Mouse (Mus musculus) MEL-GATA-1-ER (cell line): ENCODE measurements around the gene Gm10024.
"Not testable (repeated sequence)": the region's sequence is repeated elsewhere in the genome, so short reads cannot be mapped to it uniquely, and the experiment has no call there.

Experiments
- DNase-seq: peaks from one replicate; pipeline ENCODE4 v3.0.0-alpha.2; 2012; ENCODE audit warnings: low read depth; ENCODE audit errors: extremely low read depth

Gm10024 gene

DNA sequence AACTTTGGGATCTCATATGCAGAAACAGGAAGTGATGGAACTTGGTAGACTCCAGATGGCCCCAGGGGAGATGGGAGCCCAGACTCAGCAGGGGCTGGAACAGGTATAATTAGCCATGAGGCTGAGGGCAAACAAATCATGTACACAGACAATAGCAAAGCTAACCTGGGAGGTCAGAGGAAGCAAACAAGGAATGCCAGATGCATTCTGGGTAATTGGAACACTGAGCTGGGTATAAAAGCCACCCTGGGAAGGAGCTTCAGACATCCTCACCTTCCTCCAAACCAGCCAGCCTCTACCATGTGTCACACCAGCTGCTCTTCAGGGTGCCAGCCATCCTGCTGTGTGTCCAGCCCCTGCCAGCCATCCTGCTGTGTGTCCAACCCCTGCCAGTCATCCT, at the start of gene Gm10024:
TSS of gene Gm10024 (plus strand) at position 301 of the 400 bp plus-strand sequence.
- not testable (repeated sequence) for DNase-seq

DNA sequence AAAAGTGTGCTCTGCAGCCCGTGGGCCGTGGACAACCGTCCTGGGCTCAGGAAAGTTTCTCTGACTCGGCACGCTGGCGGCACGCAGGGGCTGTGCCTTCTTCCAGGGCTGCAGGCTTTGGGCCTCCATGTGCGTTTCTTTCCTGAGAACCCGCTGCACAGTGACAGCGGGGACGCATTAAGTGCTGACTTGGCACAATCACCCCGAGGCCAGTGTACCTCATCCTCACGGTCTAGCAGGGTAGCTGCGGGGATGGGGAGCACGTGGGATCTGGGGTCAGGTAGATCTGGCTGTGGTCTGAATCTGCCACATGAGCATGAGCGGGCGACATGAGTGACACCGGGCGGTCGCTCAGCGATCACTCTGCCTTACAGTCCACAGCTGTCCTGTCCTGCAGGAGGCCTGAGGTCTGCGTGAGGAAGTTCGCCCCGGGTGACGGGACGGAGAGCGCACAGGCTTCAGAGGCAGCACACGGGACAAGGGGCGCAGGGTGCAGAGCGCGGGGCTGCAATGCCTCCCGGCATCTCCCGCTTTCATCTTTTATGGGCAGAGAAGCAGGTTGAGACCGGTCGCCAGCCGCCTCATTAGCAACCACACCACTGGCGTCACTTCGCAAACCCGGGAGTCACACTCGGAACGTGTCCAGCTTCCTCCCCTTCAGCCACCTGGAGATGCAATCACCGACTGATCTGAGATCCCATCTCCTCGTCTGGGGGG, 47.1 kb upstream of the Gm10024 start:
- no peak for DNase-seq

DNA sequence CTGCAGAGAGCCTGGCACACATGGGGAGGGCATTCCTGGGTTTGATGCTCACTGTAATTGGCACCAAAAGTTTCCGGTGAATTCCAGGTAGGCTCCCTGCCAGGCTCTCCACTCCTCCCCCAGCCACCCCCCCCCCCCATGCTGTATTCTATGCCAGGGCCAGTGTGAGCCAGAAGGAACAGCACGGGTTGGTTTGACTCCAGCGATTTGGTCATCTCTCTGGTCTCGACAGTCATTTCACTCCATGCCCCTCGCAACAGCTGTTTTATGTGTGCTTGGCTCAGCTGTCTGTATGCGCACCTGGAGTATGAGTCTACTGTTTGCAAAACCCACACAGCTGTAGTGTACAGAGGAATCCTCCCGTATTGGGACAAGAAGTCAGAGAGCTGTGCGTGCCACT, 44.9 kb upstream of the Gm10024 start:
- no peak for DNase-seq

DNA sequence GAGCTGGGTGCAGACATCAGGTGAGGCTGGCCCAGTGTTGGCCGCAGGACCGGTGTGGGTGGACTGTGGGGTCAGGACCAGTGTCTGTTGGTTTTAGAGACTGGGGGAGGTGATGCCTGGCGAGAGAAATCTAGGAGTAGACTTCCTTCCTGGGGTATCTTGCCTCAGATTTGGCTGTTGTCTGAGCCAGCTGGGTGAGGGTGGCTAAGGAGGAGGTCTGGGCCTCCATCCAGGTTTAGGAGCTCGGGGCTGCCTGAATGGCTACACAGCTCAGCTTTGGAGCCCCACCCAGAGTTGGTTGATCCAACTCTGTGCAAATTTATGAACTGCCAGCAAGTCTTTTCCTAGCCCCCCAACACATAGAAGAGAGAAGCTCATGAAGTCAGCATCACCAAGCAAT, 43.9 kb upstream of the Gm10024 start:
- no peak for DNase-seq

DNA sequence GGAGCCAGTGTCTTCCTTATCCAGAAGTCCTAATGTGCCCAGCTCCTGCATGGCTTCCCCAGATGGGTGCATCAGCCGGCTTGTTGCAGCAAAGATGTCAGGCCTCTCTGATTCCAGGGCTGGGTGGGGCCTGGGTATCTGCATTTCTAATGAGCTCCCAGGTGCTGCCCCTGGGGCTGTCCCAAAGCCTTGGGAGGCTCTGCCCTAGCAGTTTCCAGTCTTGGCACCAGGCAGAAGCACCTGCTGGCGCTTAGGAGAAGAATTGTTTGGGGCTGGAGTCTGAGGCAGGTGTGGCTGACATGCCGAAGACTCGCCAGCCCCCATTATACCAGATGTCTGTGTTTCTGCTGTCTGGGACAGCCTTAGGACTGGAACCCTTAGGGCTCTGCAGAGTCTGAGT, 40.5 kb upstream of the Gm10024 start:
- DNase-seq: no peak

DNA sequence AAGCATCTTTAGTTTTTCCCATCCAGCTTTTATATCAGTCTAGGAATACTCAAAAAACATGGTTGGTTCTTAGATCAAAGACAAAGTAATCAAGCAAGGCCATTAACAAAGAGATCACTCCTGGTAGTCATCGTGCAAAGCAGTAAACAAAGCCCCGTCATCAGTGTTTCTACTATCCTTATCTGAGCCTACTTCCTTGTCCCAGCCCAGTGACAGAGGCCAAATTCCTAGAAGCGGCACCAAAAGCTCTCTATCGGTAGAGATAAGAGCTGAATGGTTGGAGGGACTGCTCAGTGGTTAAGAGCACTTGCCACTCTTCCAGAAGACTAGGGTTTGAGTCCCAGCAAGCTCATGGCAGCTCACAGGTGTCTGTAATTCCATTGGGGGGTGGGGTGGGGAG, 39.7 kb upstream of the Gm10024 start:
- DNase-seq: peak; percentile 86

DNA sequence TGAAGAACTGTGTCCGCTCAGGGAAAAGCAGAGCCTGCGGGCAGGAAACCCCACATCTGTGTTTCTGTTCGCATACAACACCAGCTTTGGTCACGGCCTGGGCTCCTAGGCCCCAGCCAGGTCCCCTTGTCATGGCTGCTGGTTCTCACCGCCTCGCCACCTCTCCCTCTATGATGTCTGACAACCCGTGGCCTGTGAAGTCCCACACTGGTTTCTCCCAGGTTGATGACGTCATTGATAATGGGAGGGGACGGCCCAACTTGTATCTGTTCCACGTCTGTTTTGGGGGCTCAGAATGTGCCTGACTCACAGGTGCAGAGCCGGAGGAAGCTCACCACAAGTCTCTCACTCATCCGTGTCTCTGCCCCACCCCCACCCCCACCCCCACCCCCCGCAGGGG, 37.5 kb upstream of the Gm10024 start:
- DNase-seq: no peak

DNA sequence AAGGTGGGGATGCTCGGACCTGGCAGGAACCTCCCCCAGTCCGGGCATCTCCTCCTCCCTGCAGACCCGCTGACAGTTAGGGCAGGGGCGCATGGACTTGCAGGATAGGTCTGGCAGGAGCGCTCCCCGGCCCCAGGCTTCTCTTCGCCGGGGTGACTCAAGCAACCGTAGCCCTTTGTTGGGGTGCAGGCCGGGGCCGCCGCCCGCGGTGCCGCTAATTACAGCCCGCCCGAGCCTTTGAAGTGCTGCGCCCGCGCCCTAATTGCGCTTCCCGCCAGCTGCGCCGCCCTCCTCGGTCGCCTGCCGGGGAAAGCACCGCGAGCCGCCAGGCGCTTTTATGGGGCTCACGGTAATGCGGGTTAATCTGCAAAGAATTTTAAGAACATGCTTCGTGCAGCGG, 33.7 kb upstream of the Gm10024 start:
- no peak for DNase-seq

DNA sequence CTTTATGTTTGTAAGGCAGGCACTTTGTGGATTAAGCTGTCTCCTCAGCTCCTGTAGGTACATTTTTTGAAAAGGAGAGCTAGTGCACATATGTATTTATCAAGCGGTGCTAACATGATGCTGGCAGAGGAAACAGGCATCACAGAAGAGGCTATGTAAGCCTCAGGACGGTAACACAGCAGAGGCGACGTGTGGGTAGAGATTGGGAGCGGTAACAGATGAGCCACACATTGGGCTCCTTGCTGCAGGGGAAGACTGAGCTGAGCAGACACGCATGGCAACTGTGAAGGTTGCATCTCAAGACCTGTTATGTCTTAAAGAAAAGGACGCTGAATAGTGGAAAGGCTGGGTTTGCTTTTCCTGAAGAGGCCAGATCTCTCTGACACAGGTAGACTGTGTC, 28.3 kb upstream of the Gm10024 start:
- DNase-seq: no peak

DNA sequence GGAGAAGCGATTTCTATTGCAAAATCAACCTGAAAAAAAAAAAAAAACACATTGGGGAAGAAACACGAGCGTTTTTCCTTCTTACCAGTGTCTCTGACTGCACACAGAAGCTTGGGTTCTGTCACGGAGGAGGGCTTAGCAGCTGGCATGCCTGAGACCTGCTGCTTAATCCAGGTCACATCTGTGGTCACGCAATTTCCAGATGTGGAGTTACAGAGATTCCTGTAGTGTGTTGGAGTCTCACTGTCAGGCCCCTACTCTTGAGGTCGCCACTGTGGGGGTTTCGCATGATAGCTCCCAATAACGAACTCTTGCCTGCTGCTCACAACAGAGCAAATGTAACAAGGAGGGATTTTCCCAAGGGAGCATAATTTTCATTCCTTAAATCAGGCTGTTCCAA, 27.1 kb upstream of the Gm10024 start:
- no peak for DNase-seq

DNA sequence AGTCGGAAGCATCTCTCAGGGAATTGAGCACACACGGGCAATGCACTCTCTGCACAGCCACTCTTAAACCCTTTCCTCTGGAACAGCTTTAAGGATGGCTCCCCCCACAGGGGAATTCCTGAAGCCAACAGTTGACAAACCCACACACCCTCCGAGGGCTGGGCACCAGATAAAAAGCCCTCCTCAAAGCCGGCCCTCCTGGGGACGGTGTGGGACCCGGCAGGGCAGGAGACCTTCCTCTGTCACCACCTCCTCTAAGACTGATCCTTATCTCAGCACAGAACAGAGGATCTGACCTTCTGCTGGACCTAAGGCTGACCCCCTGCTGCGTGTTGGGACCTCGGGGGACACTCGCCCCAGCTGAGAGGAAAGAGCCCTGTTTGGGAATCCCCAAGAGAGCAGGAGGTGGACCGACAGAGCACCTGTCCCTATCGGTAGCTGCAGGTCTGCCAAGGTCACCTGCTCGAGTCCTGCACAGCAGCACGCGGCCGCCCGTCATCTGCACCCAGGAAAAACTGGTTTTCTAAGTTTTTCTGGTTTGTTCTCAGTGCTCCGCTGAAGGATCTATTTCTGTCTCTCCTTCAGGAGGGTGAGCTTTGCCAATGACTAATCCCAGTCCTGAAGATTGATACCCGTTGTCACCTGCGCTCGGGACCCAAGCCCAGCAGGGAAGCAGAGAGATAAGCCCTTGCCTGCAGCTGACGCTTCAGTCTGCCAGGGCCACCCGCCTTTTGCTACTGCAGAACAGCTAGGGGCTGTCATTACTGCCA, 25.2 kb upstream of the Gm10024 start, which contains the start of gene Tspear:
TSS of gene Tspear (plus strand) at position 675 of the 770 bp plus-strand sequence.
- DNase-seq: no peak

DNA sequence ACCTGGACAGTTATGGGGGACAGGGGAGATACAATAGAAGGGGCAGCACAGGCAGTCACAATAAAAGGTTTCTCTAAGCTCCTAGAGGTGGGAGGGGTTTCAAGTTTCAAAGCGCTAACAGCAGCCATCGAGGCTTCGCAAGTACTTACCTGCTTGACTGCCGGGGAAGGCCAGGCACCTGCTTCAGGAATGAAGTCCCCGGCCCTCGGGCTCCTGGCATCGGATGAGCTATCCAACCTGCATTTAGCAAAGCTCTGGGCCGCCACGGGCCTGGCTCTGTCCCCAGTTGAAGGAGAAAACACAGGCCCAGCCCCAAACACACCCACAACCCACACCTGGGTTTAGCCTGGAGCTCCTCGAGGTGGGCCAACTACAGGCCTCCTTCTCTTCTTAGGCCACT, 24.2 kb upstream of the Gm10024 start:
- no peak for DNase-seq

DNA sequence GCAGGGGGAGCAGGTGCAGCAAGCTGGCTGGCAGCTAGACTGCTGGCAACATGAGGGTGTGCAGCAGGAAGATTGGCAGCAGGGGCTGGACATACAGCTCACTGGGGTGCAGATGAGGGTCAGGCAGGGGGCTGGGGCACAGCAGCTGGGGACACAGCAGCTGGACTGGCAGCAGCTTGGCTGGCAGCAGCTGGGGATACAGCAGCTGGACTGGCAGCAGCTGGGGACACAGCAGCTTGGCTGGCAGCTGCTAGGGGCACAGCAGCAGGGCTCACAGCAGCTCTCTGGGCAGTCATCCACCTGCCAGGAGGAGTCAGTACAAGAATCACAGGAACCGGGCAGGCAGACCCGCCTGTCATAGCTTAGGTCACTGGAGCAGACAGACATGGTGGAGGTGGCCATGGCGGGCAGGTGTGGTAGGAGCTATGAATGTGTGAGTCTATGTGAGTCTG, 20.9 kb upstream of the Gm10024 start, which contains the start of gene Gm19402:
TSS of gene Gm19402 (minus strand) at position 402 of the 452 bp plus-strand sequence.
- not testable (repeated sequence) for DNase-seq

DNA sequence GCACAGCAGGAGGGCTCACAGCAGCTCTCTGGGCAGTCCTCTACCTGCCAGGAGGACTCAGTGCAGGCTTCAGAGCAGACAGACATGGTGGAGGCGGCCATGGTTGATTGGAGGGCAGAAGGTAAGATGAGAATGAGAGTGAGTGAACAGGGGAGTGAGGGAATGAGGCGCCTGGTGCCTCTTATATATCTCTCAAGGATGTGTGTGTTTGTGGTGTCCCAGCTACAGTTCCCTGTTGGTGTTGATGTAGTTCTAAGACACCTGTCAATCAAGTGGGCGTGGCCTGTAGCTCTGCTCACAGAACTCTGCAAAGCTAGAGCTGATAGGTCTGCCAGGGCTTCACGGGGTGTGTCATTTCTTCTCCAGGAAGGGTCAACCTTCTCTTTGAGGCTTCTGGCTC, 14.1 kb upstream of the Gm10024 start, which contains the start of gene Gm9508:
TSS of gene Gm9508 (minus strand) at position 101 of the 400 bp plus-strand sequence.
- no peak for DNase-seq

DNA sequence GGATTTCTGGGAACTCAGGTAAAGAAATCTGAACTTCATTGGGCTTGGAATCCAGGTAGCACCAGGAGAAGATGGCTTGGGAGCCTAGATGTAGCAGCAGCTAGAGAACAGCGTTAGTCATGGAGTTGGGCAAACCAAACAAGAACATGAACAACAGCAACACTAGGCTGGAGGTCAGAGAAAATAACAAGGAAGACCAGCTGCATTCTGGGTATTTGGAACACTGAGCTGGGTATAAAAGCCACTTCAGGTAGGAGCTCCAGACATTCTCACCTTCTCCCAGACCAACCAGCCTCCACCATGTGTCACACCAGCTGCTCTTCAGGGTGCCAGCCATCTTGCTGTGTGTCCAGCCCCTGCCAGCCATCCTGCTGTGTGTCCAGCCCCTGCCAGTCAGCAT, 4.9 kb upstream of the Gm10024 start, which contains the start of gene Gm10272:
TSS of gene Gm10272 (plus strand) at position 301 of the 400 bp plus-strand sequence.
- no peak for DNase-seq

DNA sequence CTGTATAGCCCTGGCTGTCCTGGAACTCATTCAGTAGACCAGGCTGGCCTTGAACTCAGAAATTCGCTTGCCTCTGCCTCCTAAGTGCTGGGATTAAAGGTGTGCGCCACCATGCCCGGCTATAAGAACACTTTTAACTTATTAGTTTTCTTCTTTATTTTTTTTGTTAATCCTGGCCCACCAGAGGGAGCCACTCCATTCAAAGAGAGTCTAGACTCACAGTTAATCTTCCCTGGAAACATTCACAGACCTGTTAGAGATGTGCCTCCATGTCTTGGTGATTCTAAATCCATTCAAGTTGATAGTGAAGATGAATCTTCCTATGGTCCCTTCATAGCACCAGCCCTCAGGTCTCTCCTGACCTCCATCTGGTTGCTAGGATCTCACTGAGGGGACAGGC, 1.4 kb upstream of the Gm10024 start:
- DNase-seq: no peak

DNA sequence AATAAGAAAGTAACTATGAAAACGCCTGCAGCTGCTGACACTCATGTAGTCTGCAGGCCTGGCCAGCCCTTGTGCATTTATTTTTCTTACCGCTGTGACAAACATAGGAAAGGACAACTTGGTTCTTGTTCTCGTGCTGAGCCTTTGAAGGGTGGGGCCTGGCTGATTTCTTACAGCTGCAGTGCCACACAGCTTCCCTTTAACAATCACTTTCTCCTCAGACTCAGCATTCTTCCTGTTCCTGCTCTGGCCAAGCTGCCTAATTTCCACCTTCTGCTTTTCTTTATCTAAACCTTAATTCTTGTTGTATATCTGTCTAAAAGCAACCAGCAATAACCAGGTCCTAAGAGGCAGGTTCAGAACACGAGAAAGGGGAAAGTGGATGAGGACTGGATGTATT, 2.5 kb downstream of the Gm10024 start:
- peak; percentile 77 for DNase-seq

DNA sequence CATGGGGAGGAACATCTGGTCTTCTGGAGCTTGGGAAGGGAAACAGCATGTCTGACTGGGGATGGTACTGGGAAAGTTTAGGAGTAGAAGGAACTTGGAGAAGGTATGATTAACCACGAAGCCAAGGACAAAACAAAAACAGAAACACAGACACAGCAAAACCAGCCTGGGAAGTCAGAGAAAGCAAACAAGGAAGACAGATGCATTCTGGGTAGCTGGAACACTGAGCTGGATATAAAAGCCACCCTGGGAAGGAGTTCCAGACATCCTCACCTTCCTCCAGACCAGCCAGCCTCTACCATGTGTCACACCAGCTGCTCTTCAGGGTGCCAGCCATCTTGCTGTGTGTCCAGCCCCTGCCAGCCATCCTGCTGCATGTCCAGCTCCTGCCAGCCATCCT, 4.2 kb downstream of the Gm10024 start, which contains the start of gene Gm10142:
TSS of gene Gm10142 (plus strand) at position 301 of the 400 bp plus-strand sequence.
- no peak for DNase-seq

DNA sequence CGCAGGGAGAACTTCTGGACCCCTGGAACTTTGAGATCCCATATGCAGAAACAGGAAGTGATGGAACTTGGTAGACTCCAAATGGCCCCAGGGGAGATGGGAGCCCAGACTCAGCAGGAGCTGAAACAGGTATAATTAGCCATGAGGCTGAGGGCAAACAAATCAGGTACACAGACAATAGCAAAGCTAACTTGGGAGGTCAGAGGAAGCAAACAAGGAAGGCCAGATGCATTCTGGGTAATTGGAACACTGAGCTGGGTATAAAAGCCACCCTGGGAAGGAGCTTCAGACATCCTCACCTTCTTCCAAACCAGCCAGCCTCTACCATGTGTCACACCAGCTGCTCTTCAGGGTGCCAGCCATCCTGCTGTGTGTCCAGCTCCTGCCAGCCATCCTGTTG, 9.0 kb downstream of the Gm10024 start, which contains the start of gene Krtap12-1:
TSS of gene Krtap12-1 (plus strand) at position 301 of the 400 bp plus-strand sequence.
- not testable (repeated sequence) for DNase-seq

DNA sequence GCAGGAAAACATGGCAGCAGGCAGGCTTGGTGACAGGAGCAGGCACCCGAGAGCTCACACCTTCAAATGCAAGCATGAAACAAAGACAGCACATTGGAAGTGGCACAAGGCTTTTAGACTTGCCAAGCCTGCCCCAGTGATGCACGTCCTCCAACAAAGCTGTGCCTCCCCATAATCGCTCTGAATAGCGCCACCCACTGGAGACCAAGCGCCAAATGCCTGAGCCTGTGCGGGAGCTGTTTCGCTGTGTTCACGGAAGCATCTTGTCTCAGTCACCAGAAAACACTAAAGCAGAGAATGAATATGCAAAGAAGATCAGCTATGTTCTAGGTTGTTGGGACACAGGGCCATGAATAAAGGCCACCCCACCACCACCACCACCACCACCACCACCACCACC, 13.6 kb downstream of the Gm10024 start:
- no peak for DNase-seq

DNA sequence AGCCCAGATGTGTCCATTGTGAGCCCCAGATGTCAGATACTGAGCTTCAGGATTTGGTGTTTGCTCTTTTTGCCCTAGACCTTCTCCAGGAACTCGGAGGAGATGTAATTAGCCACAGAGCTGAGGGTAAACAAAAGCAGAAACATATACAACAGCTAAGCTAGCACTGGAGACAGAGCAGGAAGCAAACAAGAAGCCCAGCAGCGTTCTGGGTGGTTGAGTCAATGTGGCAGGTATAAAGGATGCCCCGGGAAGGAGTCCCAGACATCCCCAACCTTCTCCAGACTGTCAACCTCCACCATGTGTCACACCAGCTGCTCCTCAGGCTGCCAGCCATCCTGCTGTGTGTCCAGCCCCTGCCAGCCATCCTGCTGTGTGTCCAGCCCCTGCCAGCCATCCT, 14.9 kb downstream of the Gm10024 start, which contains the start of gene Gm10100:
TSS of gene Gm10100 (plus strand) at position 301 of the 400 bp plus-strand sequence.
- DNase-seq: no peak

DNA sequence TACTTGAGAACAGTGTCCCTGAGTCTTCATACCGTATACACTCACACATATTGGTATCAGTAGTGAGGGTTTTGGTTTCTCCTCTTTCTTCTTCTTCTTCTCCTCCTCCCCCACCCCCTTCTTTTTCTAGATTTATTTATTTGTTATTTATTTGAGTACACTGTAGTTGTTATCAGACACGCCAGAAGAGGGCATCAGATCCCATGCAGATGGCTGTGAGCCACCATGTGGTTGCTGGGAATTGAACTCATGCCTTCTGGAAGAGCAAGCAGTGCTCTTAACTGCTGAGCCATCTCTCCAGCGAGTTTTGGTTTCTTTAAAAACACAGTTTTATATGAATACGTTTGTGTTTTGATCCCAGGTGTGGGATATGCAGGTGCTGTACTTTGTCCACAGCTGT, 17.0 kb downstream of the Gm10024 start:
- no peak for DNase-seq
